Mouse (Mus musculus): ENCODE data around the gene Snx29.
"Not testable (repeated sequence)": the region's sequence is repeated elsewhere in the genome, so short reads cannot be mapped to it uniquely, and the experiment has no call there.

Gene Snx29

GRCm38 (mm10) chr16:11532592-11532991 lies 209.9 kb downstream of the Snx29 start:
- no peak for DNase-seq (ENCODE audit: low read depth, low spot score)

GRCm38 (mm10) chr16:11533441-11533840 lies 210.7 kb downstream of the Snx29 start:
- no peak for DNase-seq (ENCODE audit: low read depth, low spot score)

GRCm38 (mm10) chr16:11537663-11538062 lies 215.0 kb downstream of the Snx29 start:
- no peak for DNase-seq (ENCODE audit: low read depth, low spot score)

GRCm38 (mm10) chr16:11538191-11538590 lies 215.5 kb downstream of the Snx29 start:
- no peak for DNase-seq (ENCODE audit: low read depth, low spot score)

DNA sequence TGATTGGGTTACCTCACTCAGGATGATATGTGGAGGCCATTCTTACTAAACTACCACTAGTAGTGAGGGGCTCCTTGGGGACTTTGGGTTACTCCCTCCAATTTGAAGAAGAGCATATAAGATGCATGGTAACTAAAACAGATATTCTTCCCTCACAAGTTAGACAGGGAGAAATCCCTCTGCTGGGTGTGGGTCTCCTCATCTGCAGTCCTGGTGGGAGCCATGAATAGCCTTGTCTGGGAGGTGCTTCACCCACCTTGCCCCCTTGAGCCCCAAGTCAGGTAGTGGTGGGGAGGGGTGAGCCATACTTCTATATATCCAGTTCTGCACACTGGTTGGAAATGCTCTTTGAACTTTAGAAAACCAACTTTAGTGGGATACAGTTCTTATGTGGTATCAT lies 218.3 kb downstream of the Snx29 start:
- no peak for DNase-seq (ENCODE audit: low read depth, low spot score)

- DNase-seq (ENCODE audit: low read depth, low spot score) = no peak
Measured at GRCm38 (mm10) chr16:11541769-11542168, 219.1 kb downstream of the Snx29 start.

GRCm38 (mm10) chr16:11550043-11550725 lies 227.5 kb downstream of the Snx29 start:
- DNase-seq (ENCODE audit: low read depth, low spot score) = no peak

DNA sequence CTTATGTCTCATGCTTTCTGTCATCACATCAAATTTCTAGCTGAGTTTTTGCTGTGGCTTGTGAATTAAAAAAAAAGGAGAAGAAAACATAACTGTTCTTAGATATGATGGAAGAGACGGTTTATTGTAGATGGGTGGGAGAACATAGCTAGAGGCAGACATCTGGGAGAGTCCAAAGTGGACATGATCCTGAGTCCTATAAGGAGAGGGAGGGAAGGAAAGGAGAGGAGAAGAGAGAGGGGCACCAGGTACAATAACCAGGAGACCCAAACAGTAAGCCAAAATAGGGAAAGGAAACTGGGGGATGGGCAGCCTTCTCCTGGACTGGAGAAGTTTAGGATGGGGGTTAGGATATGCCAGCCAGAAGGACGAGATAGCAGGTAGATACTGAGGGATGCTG lies 239.0 kb downstream of the Snx29 start:
- DNase-seq (ENCODE audit: low read depth, low spot score) = no peak

DNA sequence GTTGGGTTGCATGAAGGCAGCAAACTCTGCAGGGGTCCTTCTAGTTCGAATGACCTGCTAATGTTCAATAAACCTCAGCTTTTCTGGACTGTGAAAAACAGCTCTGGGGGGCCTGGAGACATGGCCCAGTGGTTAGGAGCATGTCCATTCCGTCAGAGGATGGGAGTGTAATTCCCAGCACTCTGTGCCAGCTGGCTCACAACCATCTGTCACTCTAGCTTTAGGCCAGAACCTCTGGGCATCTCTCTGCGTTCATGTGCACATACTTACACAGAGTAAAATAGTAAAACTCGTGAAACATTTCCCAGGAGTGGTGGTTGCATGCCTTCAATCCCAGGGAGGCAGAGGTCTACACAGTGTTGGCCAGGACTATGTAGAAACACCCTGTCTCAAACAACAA lies 241.1 kb downstream of the Snx29 start:
- no peak for DNase-seq (ENCODE audit: low read depth, low spot score)

DNA sequence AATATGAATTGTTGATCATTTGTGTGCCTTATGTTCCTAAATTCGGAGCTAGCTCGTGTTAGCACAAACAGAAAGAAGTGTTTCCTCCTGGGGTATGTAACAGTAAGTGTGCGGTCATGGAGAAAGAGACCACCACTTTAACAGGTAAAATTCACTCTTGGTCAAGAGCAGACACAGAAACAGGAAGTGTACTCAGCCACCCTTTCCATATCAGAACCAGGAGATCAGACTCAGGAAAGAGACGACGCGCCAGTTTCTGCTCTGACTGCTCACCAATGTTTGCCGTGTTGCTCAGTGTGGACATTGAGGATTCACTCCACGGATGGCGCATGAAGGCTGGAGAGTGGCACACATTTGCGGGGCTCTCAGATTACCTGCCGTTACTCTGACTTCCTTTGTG lies 242.4 kb downstream of the Snx29 start:
- no peak for DNase-seq (ENCODE audit: low read depth, low spot score)

- no peak for DNase-seq (ENCODE audit: low read depth, low spot score)
Measured at GRCm38 (mm10) chr16:11567594-11567993, 244.9 kb downstream of the Snx29 start.

GRCm38 (mm10) chr16:11568095-11568494 lies 245.4 kb downstream of the Snx29 start:
- no peak for DNase-seq (ENCODE audit: low read depth, low spot score)

GRCm38 (mm10) chr16:11568601-11569000 lies 245.9 kb downstream of the Snx29 start:
- DNase-seq (ENCODE audit: low read depth, low spot score) = no peak

- DNase-seq (ENCODE audit: low read depth, low spot score) = no peak
Measured at GRCm38 (mm10) chr16:11569127-11569526, 246.4 kb downstream of the Snx29 start.

- DNase-seq (ENCODE audit: low read depth, low spot score) = no peak
Measured at GRCm38 (mm10) chr16:11570072-11570471, 247.4 kb downstream of the Snx29 start.

GRCm38 (mm10) chr16:11574517-11574916 lies 251.8 kb downstream of the Snx29 start:
- no peak for DNase-seq (ENCODE audit: low read depth, low spot score)

DNA sequence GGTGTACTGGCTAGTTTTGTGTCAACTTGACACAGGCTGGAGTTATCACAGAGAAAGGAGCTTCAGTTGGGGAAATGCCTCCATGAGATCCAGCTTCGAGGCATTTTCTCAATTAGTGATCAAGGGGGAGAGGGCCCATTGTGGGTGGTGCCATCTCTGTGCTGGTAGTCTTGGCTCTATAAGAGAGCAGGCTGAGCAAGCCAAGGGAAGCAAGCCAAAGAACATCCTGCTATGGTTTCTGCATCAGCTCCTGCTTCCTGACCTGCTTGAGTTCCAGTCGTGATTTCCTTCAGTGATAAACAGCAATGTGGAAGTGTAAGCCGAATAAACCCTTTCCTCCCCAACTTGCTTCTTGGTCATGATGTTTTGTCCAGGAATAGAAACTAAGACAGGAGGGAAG lies 253.0 kb downstream of the Snx29 start:
- DNase-seq (ENCODE audit: low read depth, low spot score) = not testable (repeated sequence)

- no peak for DNase-seq (ENCODE audit: low read depth, low spot score)
Measured at GRCm38 (mm10) chr16:11577541-11578255, 255.0 kb downstream of the Snx29 start.

GRCm38 (mm10) chr16:11579676-11580098 lies 257.0 kb downstream of the Snx29 start:
- peak; percentile 7 for DNase-seq (ENCODE audit: low read depth, low spot score)

GRCm38 (mm10) chr16:11583941-11584639 lies 261.4 kb downstream of the Snx29 start:
- no peak for DNase-seq (ENCODE audit: low read depth, low spot score)

DNA sequence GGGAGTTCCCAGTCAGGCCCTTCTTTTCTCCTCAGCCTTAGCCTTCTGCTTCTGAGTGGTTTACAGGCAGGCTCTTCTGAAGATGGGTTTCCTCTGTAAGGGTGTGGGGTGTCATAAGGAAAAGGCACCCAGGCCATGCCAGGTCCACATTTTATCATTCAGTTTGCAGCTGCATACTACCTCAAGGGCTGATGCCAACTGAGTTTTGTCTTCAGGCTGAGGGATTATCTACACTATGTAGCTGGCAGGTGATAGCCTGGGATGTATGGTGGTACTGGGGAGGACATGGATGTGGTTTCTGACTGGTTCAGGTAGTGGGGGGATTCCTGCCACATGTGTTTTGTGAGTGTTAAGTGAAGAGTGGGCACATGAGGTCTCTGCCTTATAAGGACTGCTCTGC lies 266.0 kb downstream of the Snx29 start:
- no peak for DNase-seq (ENCODE audit: low read depth, low spot score)

DNA sequence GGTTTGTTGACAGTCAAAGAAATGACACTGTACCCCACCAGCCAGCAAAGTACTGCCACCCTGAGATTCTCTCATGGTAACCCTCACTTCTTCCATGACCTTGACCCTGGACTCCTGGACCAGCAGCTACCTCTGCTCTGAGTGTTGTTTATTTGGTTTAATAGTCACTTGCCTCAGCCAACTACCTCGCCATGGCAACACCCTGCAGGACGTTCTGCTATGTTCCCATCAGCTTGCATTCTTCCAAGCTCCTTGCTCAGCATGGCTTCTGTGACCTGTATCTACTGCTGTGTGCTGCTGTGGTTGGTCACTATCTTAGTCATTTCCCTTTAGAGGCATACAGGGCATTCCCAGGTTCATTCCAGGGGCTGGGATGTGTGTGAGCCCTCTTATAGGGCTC lies 266.6 kb downstream of the Snx29 start:
- DNase-seq (ENCODE audit: low read depth, low spot score) = no peak

All from WW6 (cell line).